Mouse (Mus musculus) heart, embryonic 11.5 days (tissue): ENCODE data around the gene Cx3cr1. TPM values are rescaled to one million over a fixed set of nuclear protein-coding genes. Genes with fewer than 3 reads are reported as not detected.

Source experiments
- ATAC-seq: fragments of 200-750 bp; cut with Nextera tagmentation; replicated peaks from 2 replicates; pipeline ENCODE4 v1.8.0; 2017; ENCODE audit warnings: moderate library complexity; ENCODE audit not compliant: insufficient number of reproducible peaks, low FRiP score, low TSS enrichment
- H3K27ac ChIP-seq: fragments of 300-500 bp; sonication (generic); 2 replicates; pipeline ENCODE4 v1.5.1; 2014; ENCODE audit warnings: mild to moderate bottlenecking, low read depth, low read length
- H3K27me3 ChIP-seq: fragments of 300-500 bp; sonication (generic); 2 replicates; pipeline ENCODE4 v1.6.1; 2014; ENCODE audit warnings: mild to moderate bottlenecking, low read length, mixed read lengths; ENCODE audit not compliant: control insufficient read depth, insufficient read depth
- H3K36me3 ChIP-seq: fragments of 300-500 bp; sonication (generic); 2 replicates; pipeline ENCODE4 v1.6.1; 2014; ENCODE audit warnings: mild to moderate bottlenecking, low read length, moderate library complexity, mixed read lengths; ENCODE audit not compliant: control insufficient read depth, insufficient read depth
- H3K4me1 ChIP-seq: fragments of 300-500 bp; sonication (generic); 2 replicates; pipeline ENCODE4 v1.6.1; 2014; ENCODE audit warnings: low read length; ENCODE audit not compliant: control insufficient read depth, insufficient read depth
- H3K4me2 ChIP-seq: fragments of 300-500 bp; sonication (generic); 2 replicates; pipeline ENCODE4 v1.6.1; 2014; ENCODE audit warnings: mild to moderate bottlenecking, moderate library complexity
- H3K4me3 ChIP-seq: fragments of 300-500 bp; sonication (generic); 2 replicates; pipeline ENCODE4 v1.5.1; 2014; ENCODE audit warnings: low read depth, low read length
- H3K9ac ChIP-seq: fragments of 300-500 bp; sonication (generic); 2 replicates; pipeline ENCODE4 v1.6.1; 2014; ENCODE audit warnings: mild to moderate bottlenecking, low read depth, low read length, moderate library complexity
- H3K9me3 ChIP-seq: fragments of 300-500 bp; sonication (generic); replicated peaks from 2 replicates; pipeline ENCODE4 v1.6.1; 2016; ENCODE audit warnings: low read length; ENCODE audit not compliant: control insufficient read depth
- WGBS: fragments of 180-500 bp; shearing (Covaris S2); extraction: QIAGEN DNeasy Blood & Tissue Kit; methylation state at CpG from one replicate; pipeline ENCODE4 v1.1.7; 2014; ENCODE audit not compliant: insufficient replicate concordance; 5-methylcytosine and 5-hydroxymethylcytosine counted together
- polyA plus RNA-seq: library from polyadenylated mRNA; unstranded; fragments of >200 nt; fragmentation: Nextera tagmentation; extraction: Ambion mirVana; gene quantifications from 2 replicates; pipeline ENCODE4 v1.2.1, GENCODE M21; 2014

Cx3cr1 gene
- polyA plus RNA-seq, 1 experiment from 2014 or later: 3.1 TPM

- Histone ChIP-seq H3K4me1 (peaks cover 11% of the 10 kb centered on the region), H3K36me3 (no peaks in the 10 kb centered on the region), H3K9me3 (no peaks in the 10 kb centered on the region), H3K4me2 (no peak overlapping the region), H3K27me3 (no peaks in the 10 kb centered on the region), H3K9ac (no peak overlapping the region), H3K27ac (no peak overlapping the region), H3K4me3 (no peak overlapping the region)
- WGBS: 81% methylated on average over 10 of the region's 10 CpGs
- ATAC-seq: no peak
Measured at GRCm38 (mm10) chr9:120030421-120030820, 39.3 kb downstream of the Cx3cr1 start.

- Histone ChIP-seq H3K27me3 (no peaks in the 10 kb centered on the region), H3K27ac (no peak overlapping the region), H3K4me1 (peaks cover 14% of the 10 kb centered on the region), H3K9ac (no peak overlapping the region), H3K4me3 (no peak overlapping the region), H3K9me3 (no peaks in the 10 kb centered on the region), H3K4me2 (no peak overlapping the region), H3K36me3 (no peaks in the 10 kb centered on the region)
- ATAC-seq: no peak
- WGBS: 86% methylated on average over 6 of the region's 6 CpGs
Measured at GRCm38 (mm10) chr9:120029880-120030279, 39.8 kb downstream of the Cx3cr1 start.

GRCm38 (mm10) chr9:120027401-120028151 is 42.1 kb downstream of the Cx3cr1 start:
- Histone ChIP-seq H3K27me3 (no peaks in the 10 kb centered on the region), H3K9ac (peak overlapping the region; percentile 62; the same call in 1 of the 2 replicates), H3K4me2 (peak overlapping the region; percentile 50), H3K36me3 (no peaks in the 10 kb centered on the region), H3K4me3 (peak overlapping the region; percentile 22; the same call in 1 of the 2 replicates), H3K27ac (peak overlapping the region; percentile 92), H3K4me1 (peaks cover 26% of the 10 kb centered on the region), H3K9me3 (no peaks in the 10 kb centered on the region)
- 15% methylated on average over 14 of the region's 14 CpGs for WGBS
- ATAC-seq: peak; percentile 47; the same call in 1 of the 2 replicates

- no peak for ATAC-seq
- no peak overlapping the region for H3K9ac ChIP-seq
- H3K27ac ChIP-seq: peak overlapping the region; percentile 95
- no peaks in the 10 kb centered on the region for H3K36me3 ChIP-seq
- H3K27me3 ChIP-seq: no peaks in the 10 kb centered on the region
- H3K4me2 ChIP-seq: peak overlapping the region; percentile 55; the same call in 1 of the 2 replicates
- no peak overlapping the region for H3K4me3 ChIP-seq
- H3K4me1 ChIP-seq: peaks cover 32% of the 10 kb centered on the region
- 65% methylated on average over 5 of the region's 5 CpGs for WGBS
- no peaks in the 10 kb centered on the region for H3K9me3 ChIP-seq
Measured at GRCm38 (mm10) chr9:120024625-120025024, 45.1 kb downstream of the Cx3cr1 start.

- no peaks in the 10 kb centered on the region for H3K9me3 ChIP-seq
- H3K4me1 ChIP-seq: peaks cover 32% of the 10 kb centered on the region
- peak overlapping the region; percentile 49; the same call in 1 of the 2 replicates for H3K9ac ChIP-seq
- H3K27ac ChIP-seq: peak overlapping the region; percentile 95
- no peak overlapping the region for H3K4me3 ChIP-seq
- H3K27me3 ChIP-seq: no peaks in the 10 kb centered on the region
- ATAC-seq: no peak
- WGBS: 61% methylated on average over 10 of the region's 10 CpGs
- H3K4me2 ChIP-seq: peak overlapping the region; percentile 55
- no peaks in the 10 kb centered on the region for H3K36me3 ChIP-seq
Measured at GRCm38 (mm10) chr9:120024171-120024570, 45.5 kb downstream of the Cx3cr1 start.

- Histone ChIP-seq H3K9ac (peak within 1 kb of the TSS; percentile 88), H3K4me3 (peak within 1 kb of the TSS; percentile 58), H3K27ac (peak within 1 kb of the TSS; percentile 95), H3K4me1 (peaks cover 32% of the 10 kb centered on the region), H3K36me3 (0 out of 2 replicates have a peak, but pooled peaks cover under 1% of the 10 kb centered on the region), H3K27me3 (no peaks in the 10 kb centered on the region), H3K9me3 (no peaks in the 10 kb centered on the region), H3K4me2 (peak within 1 kb of the TSS; percentile 69)
- peak; percentile 46; the same call in 1 of the 2 replicates for ATAC-seq
- WGBS: 51% methylated on average over 18 of the region's 18 CpGs
Measured at GRCm38 (mm10) chr9:120023086-120023811, 46.4 kb downstream of the Cx3cr1 start, which contains the start of gene Xirp1. Gene Xirp1 (minus strand): TSS chr9:120023598.

GRCm38 (mm10) chr9:120021164-120021563 is 48.5 kb downstream of the Cx3cr1 start:
- H3K4me3 ChIP-seq: peak overlapping the region; percentile 58
- H3K27me3 ChIP-seq: no peaks in the 10 kb centered on the region
- H3K27ac ChIP-seq: peak overlapping the region; percentile 95
- ATAC-seq: no peak; the same call in 1 of the 2 replicates
- H3K9ac ChIP-seq: peak overlapping the region; percentile 88
- H3K4me1 ChIP-seq: peaks cover 27% of the 10 kb centered on the region
- H3K9me3 ChIP-seq: no peaks in the 10 kb centered on the region
- peak overlapping the region; percentile 69 for H3K4me2 ChIP-seq
- WGBS: 25% methylated on average over 5 of the region's 5 CpGs
- peaks cover 6% of the 10 kb centered on the region; the same call in 1 of the 2 replicates for H3K36me3 ChIP-seq

- H3K9ac ChIP-seq: peak overlapping the region; percentile 56
- WGBS: 29% methylated on average over 7 of the region's 7 CpGs
- no peaks in the 10 kb centered on the region for H3K27me3 ChIP-seq
- peaks cover 9% of the 10 kb centered on the region; the same call in 1 of the 2 replicates for H3K36me3 ChIP-seq
- H3K4me1 ChIP-seq: peaks cover 24% of the 10 kb centered on the region
- H3K27ac ChIP-seq: peak overlapping the region; percentile 95
- no peak for ATAC-seq
- H3K4me3 ChIP-seq: peak overlapping the region; percentile 58
- no peaks in the 10 kb centered on the region for H3K9me3 ChIP-seq
- peak overlapping the region; percentile 69 for H3K4me2 ChIP-seq
Measured at GRCm38 (mm10) chr9:120020285-120020890, 49.3 kb downstream of the Cx3cr1 start.
